Mouse (Mus musculus): ENCODE results near the gene Fam110a. TPM values are rescaled to one million over a fixed set of nuclear protein-coding genes. Genes with fewer than 3 reads are reported as not detected.

The Fam110a gene
- polyA plus RNA-seq, 1 experiment from 2014 or later = 85.6 TPM

- Histone ChIP-seq H3K27me3 (ENCODE audit: control insufficient read depth, insufficient read depth, low read length) (no peaks in the 10 kb centered on the region), H3K9ac (ENCODE audit: low read length) (no peak overlapping the region), H3K9me3 (ENCODE audit: control insufficient read depth, low read length) (no peaks in the 10 kb centered on the region), H3K4me1 (replicated peaks; ENCODE audit: control insufficient read depth, insufficient read depth, low read length) (no peaks in the 10 kb centered on the region), H3K27ac (ENCODE audit: low read depth, low read length) (no peak overlapping the region), H3K4me3 (ENCODE audit: low read depth, low read length) (no peak overlapping the region), H3K36me3 (ENCODE audit: control insufficient read depth, insufficient read depth, low read length) (no peaks in the 10 kb centered on the region), H3K4me2 (ENCODE audit: low read depth, low read length, severe bottlenecking) (no peak overlapping the region)
- DNase-seq (ENCODE audit: low spot score) = no peak
- no peak for ATAC-seq (replicated peaks; ENCODE audit: low FRiP score)
- 77% methylated on average over 2 of the region's 2 CpGs for WGBS
Measured at GRCm38 (mm10) chr2:151944106-151944505, 35.9 kb downstream of the Fam110a start.

DNA sequence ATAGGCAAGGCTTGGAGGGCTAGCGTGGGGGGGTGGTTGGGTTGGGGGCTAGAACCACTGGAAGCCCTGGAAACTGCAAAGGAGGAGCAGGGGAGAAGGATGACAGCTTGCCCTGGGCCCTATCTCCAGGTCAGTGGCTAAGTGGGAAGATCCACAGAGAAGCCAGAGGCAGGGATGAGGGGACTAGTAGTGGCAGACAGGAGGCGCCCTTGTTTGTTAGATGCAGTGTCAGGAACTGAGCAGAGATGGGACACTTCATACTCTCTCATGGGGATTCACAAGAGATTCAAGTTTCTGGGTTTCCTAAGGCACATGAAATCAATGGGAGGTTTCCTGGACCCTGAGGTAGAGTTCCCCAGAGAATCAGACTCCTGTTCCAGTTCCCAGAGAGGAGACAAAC is 38.8 kb downstream of the Fam110a start:
- DNase-seq (ENCODE audit: low spot score) (no peak), ATAC-seq (replicated peaks; ENCODE audit: low FRiP score) (no peak)
- Histone ChIP-seq H3K4me1 (replicated peaks; ENCODE audit: control insufficient read depth, insufficient read depth, low read length) (no peaks in the 10 kb centered on the region), H3K36me3 (ENCODE audit: control insufficient read depth, insufficient read depth, low read length) (no peaks in the 10 kb centered on the region), H3K27ac (ENCODE audit: low read depth, low read length) (no peak overlapping the region), H3K4me3 (ENCODE audit: low read depth, low read length) (no peak overlapping the region), H3K4me2 (ENCODE audit: low read depth, low read length, severe bottlenecking) (no peak overlapping the region), H3K9ac (ENCODE audit: low read length) (no peak overlapping the region), H3K9me3 (ENCODE audit: control insufficient read depth, low read length) (no peaks in the 10 kb centered on the region), H3K27me3 (ENCODE audit: control insufficient read depth, insufficient read depth, low read length) (no peaks in the 10 kb centered on the region)
- 29% methylated on average over 2 of the region's 2 CpGs for WGBS

GRCm38 (mm10) chr2:151939651-151940420 is 40.2 kb downstream of the Fam110a start:
- Histone ChIP-seq H3K9me3 (ENCODE audit: control insufficient read depth, low read length) (no peaks in the 10 kb centered on the region), H3K4me3 (ENCODE audit: low read depth, low read length) (no peak overlapping the region), H3K27me3 (ENCODE audit: control insufficient read depth, insufficient read depth, low read length) (no peaks in the 10 kb centered on the region), H3K4me1 (replicated peaks; ENCODE audit: control insufficient read depth, insufficient read depth, low read length) (no peaks in the 10 kb centered on the region), H3K36me3 (ENCODE audit: control insufficient read depth, insufficient read depth, low read length) (no peaks in the 10 kb centered on the region), H3K27ac (ENCODE audit: low read depth, low read length) (no peak overlapping the region), H3K4me2 (ENCODE audit: low read depth, low read length, severe bottlenecking) (no peak overlapping the region), H3K9ac (ENCODE audit: low read length) (no peak overlapping the region)
- ATAC-seq (replicated peaks; ENCODE audit: low FRiP score) (no peak), DNase-seq (ENCODE audit: low spot score) (no peak)
- 88% methylated on average over 5 of the region's 5 CpGs for WGBS

DNA sequence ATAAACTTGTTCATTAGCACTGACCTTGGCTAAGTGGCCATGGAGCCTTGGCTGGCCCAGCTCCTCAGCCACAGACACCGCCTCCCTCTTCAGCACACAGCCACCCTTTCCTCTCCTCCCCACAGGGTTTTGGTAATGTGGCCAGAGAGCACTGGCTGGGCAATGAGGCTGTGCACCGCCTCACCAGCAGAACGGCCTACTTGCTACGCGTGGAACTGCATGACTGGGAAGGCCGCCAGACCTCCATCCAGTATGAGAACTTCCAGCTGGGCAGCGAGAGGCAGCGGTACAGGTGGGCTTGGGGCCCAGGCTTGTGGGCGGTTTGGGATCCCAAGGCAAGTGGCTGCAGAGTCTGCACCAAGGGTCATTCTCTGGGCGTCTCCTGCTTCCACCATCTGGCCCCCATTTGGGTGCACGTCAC is 41.2 kb downstream of the Fam110a start:
- Histone ChIP-seq H3K9me3 (ENCODE audit: control insufficient read depth, low read length) (no peaks in the 10 kb centered on the region), H3K27me3 (ENCODE audit: control insufficient read depth, insufficient read depth, low read length) (no peaks in the 10 kb centered on the region), H3K27ac (ENCODE audit: low read depth, low read length) (no peak overlapping the region), H3K4me2 (ENCODE audit: low read depth, low read length, severe bottlenecking) (no peak overlapping the region), H3K4me1 (replicated peaks; ENCODE audit: control insufficient read depth, insufficient read depth, low read length) (no peaks in the 10 kb centered on the region), H3K4me3 (ENCODE audit: low read depth, low read length) (no peak overlapping the region), H3K9ac (ENCODE audit: low read length) (no peak overlapping the region), H3K36me3 (ENCODE audit: control insufficient read depth, insufficient read depth, low read length) (no peaks in the 10 kb centered on the region)
- 77% methylated on average over 11 of the region's 11 CpGs for WGBS
- ATAC-seq (replicated peaks; ENCODE audit: low FRiP score) = no peak
- no peak for DNase-seq (ENCODE audit: low spot score)

GRCm38 (mm10) chr2:151937893-151938292 is 42.1 kb downstream of the Fam110a start:
- ATAC-seq (replicated peaks; ENCODE audit: low FRiP score) (no peak), DNase-seq (ENCODE audit: low spot score) (peak; percentile 54)
- no peaks in the 10 kb centered on the region for H3K36me3 ChIP-seq (ENCODE audit: control insufficient read depth, insufficient read depth, low read length)

DNA sequence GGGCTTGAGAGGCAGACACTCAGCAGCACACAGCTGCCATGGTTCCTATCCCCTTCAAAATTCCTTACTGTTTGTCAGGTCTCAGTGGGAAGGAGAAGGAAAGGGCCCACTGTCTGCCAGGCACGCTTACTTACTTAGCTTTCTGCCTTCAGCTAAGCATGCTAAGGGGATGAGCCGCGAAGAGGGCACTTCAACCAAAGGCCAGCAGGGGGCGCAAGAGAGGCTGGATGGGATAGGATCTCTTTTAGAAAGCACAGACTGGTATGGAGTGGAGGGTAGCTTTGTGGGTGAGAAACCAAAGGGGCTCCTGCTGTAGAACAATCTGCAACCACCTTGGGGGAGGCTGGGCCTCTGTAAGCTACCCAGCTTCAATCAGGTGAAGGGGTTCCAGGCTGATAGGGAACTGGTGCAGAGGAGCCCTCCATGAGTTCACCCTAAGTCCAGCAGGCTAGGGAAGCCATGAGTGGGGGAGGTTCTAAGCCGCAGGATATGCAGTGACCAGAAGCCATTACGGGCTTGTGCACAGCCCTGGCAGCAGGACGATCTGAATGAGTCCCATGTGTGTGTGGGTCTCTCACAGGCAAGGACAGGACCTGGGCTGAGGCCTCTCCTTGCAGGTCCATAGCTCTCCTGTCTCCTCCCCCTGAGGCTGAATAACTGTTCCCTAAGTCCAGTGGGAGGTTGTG is 49.5 kb downstream of the Fam110a start:
- Histone ChIP-seq H3K27ac (ENCODE audit: low read depth, low read length) (no peak overlapping the region), H3K27me3 (ENCODE audit: control insufficient read depth, insufficient read depth, low read length) (no peaks in the 10 kb centered on the region)
- peak; percentile 81 for ATAC-seq (replicated peaks; ENCODE audit: low FRiP score)

More at GRCm38 (mm10) chr2:151937893-151938292, 42.1 kb downstream of the Fam110a start:
- H3K9ac ChIP-seq (ENCODE audit: low read length) = no peak overlapping the region
- 67% methylated on average over 3 of the region's 3 CpGs for WGBS
- no peak overlapping the region for H3K27ac ChIP-seq (ENCODE audit: low read depth, low read length)
- H3K9me3 ChIP-seq (ENCODE audit: control insufficient read depth, low read length) = no peaks in the 10 kb centered on the region
- H3K27me3 ChIP-seq (ENCODE audit: control insufficient read depth, insufficient read depth, low read length) = no peaks in the 10 kb centered on the region
- no peak overlapping the region for H3K4me2 ChIP-seq (ENCODE audit: low read depth, low read length, severe bottlenecking)
- H3K4me3 ChIP-seq (ENCODE audit: low read depth, low read length) = no peak overlapping the region
- no peaks in the 10 kb centered on the region for H3K4me1 ChIP-seq (replicated peaks; ENCODE audit: control insufficient read depth, insufficient read depth, low read length)

GRCm38 (mm10) chr2:151927103-151927502 is 52.9 kb downstream of the Fam110a start:
- Histone ChIP-seq H3K36me3 (ENCODE audit: control insufficient read depth, insufficient read depth, low read length) (no peaks in the 10 kb centered on the region), H3K4me3 (ENCODE audit: low read depth, low read length) (no peak overlapping the region), H3K27me3 (ENCODE audit: control insufficient read depth, insufficient read depth, low read length) (no peaks in the 10 kb centered on the region), H3K9ac (ENCODE audit: low read length) (no peak overlapping the region), H3K4me2 (ENCODE audit: low read depth, low read length, severe bottlenecking) (no peak overlapping the region), H3K9me3 (ENCODE audit: control insufficient read depth, low read length) (no peaks in the 10 kb centered on the region), H3K27ac (ENCODE audit: low read depth, low read length) (no peak overlapping the region), H3K4me1 (replicated peaks; ENCODE audit: control insufficient read depth, insufficient read depth, low read length) (no peaks in the 10 kb centered on the region)
- 90% methylated on average over 11 of the region's 11 CpGs for WGBS
- ATAC-seq (replicated peaks; ENCODE audit: low FRiP score) (no peak), DNase-seq (ENCODE audit: low spot score) (no peak)

More for the DNA sequence above, 49.5 kb downstream of the Fam110a start:
- Histone ChIP-seq H3K4me1 (replicated peaks; ENCODE audit: control insufficient read depth, insufficient read depth, low read length) (no peaks in the 10 kb centered on the region), H3K4me3 (ENCODE audit: low read depth, low read length) (no peak overlapping the region), H3K9ac (ENCODE audit: low read length) (no peak overlapping the region), H3K9me3 (ENCODE audit: control insufficient read depth, low read length) (no peaks in the 10 kb centered on the region), H3K4me2 (ENCODE audit: low read depth, low read length, severe bottlenecking) (no peak overlapping the region), H3K36me3 (ENCODE audit: control insufficient read depth, insufficient read depth, low read length) (no peaks in the 10 kb centered on the region)
- peak; percentile 91 for DNase-seq (ENCODE audit: low spot score)
- whole genome bisulfite sequencing = 32% methylated on average over 7 of the region's 7 CpGs

GRCm38 (mm10) chr2:151925715-151926114 is 54.3 kb downstream of the Fam110a start:
- H3K4me3 ChIP-seq (ENCODE audit: low read depth, low read length) = no peak overlapping the region
- no peaks in the 10 kb centered on the region for H3K36me3 ChIP-seq (ENCODE audit: control insufficient read depth, insufficient read depth, low read length)
- 68% methylated on average over 4 of the region's 4 CpGs for WGBS
- no peak overlapping the region for H3K9ac ChIP-seq (ENCODE audit: low read length)
- H3K27me3 ChIP-seq (ENCODE audit: control insufficient read depth, insufficient read depth, low read length) = no peaks in the 10 kb centered on the region
- no peak overlapping the region for H3K4me2 ChIP-seq (ENCODE audit: low read depth, low read length, severe bottlenecking)
- H3K9me3 ChIP-seq (ENCODE audit: control insufficient read depth, low read length) = no peaks in the 10 kb centered on the region
- peaks cover 3% of the 10 kb centered on the region; the same call in 1 of the 2 replicates for H3K4me1 ChIP-seq (replicated peaks; ENCODE audit: control insufficient read depth, insufficient read depth, low read length)
- DNase-seq (ENCODE audit: low spot score) = no peak
- no peak overlapping the region for H3K27ac ChIP-seq (ENCODE audit: low read depth, low read length)
- no peak for ATAC-seq (replicated peaks; ENCODE audit: low FRiP score)
